Mouse (Mus musculus): ENCODE measurements at regions not wholly inside any gene's neighbourhood (a gene's known extent, or its start where the extent isn't known, plus 50 kb on each side); places are given as distances from the start of the nearest gene placed in this dataset.

- TF ChIP-seq GATA1 (IDR thresholded peaks at IDR 0.05; ENCODE audit: borderline replicate concordance, low read length) = no peak
- TF ChIP-seq FLI1 (IDR thresholded peaks at IDR 0.05; ENCODE audit: low read length) = no peak
Measured at GRCm38 (mm10) chr10:126295853-126296252, 329.9 kb downstream of the Lrig3 start.

Data from megakaryocyte, embryonic 14.5 days (primary cell).